Mouse (Mus musculus) bone marrow, adult 2 months (tissue): ENCODE data around the gene Tmem104. TPM values are rescaled to one million over a fixed set of nuclear protein-coding genes. Genes with fewer than 3 reads are reported as not detected.

Experiments used
- H3K27ac ChIP-seq: fragments of 200-500 bp; 2 replicates; pipeline ENCODE4 v1.5.1; 2012; ENCODE audit warnings: low read depth, mild to moderate bottlenecking, control low read depth, inconsistent platforms, low read length; ENCODE audit not compliant: control insufficient read depth, poor library complexity, insufficient read depth
- H3K4me1 ChIP-seq: fragments of 200-500 bp; 2 replicates; pipeline ENCODE4 v1.6.1; 2011; ENCODE audit warnings: low read length; ENCODE audit not compliant: control insufficient read depth, insufficient read depth
- H3K4me3 ChIP-seq: fragments of 200-500 bp; replicated peaks from 2 replicates; pipeline ENCODE3; 2011; ENCODE audit warnings: mild to moderate bottlenecking, low read depth, low read length, control low read depth; ENCODE audit not compliant: control insufficient read depth
- CTCF ChIP-seq: fragments of 200-500 bp; IDR thresholded peaks from 2 replicates; pipeline ENCODE4 v1.5.1; 2011; ENCODE audit warnings: low read length, control low read depth; ENCODE audit not compliant: control insufficient read depth, insufficient read depth
- POLR2A ChIP-seq: fragments of 200-500 bp; IDR thresholded peaks from 2 replicates; pipeline ENCODE4 v1.6.1; 2011; ENCODE audit warnings: low read depth, mild to moderate bottlenecking, control low read depth, low read length, borderline replicate concordance; ENCODE audit not compliant: control insufficient read depth
- WGBS: fragments of 180-500 bp; shearing (Covaris S2); methylation state at CpG from one replicate; pipeline ENCODE4 v1.1.7; 2018; 5-methylcytosine and 5-hydroxymethylcytosine counted together
- polyA plus RNA-seq: library from polyadenylated mRNA; stranded (reverse); fragments of >200 nt; gene quantifications from 2 replicates; pipeline ENCODE4 v1.2.4, GENCODE M21; 2011; ENCODE audit warnings: low replicate concordance; ENCODE audit not compliant: missing spikeins, insufficient read depth, insufficient read length

Tmem104 gene
- polyA plus RNA-seq, 1 experiment = 5.8 TPM

DNA sequence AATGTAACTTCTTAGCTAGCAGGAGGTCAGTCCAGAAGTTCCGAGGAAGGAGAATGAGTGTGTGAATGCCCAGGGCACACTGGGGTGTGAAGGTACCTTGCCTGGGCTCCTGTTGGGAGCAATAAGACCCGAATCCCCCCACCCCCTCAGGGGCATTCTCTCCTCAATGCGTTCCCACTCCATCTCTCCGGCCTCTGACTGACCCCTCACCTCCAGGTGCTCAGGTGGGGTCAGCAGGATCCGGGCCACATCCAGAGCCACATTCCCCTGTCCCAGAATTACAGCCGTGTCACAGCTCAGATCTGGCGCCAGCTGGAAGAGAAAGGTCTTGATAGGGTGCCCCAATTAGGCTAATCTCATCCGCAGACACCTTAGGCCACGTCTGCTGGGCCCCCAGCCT, 83.8 kb downstream of the Tmem104 start:
- Histone ChIP-seq H3K4me1 (peaks cover 2% of the 10 kb centered on the region; the same call in 1 of the 2 replicates), H3K27ac (no peak overlapping the region), H3K4me3 (no peak overlapping the region)
- WGBS = 84% methylated on average over 9 of the region's 9 CpGs
- TF ChIP-seq POLR2A (no peak), CTCF (no peak)

DNA sequence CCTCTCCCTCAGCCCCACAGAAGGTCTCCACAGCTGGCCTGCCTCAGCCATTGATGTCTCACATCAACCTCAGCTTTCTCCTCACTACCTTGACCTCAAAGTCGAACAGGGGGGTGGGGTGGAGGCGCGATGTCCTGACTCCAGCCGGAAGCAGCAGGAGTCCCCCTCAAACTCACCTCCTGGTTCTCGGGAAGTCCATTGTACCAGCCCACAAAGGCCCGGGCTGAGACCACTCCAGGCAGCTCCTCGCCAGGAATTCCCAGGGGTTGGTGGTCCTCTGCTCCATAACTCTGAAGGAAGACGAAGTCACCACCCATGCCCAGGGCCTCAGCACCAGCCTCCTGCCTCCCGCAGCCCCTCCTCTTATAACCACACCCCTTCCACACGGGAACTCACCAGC, 84.2 kb downstream of the Tmem104 start:
- Histone ChIP-seq H3K4me1 (peaks cover 2% of the 10 kb centered on the region; the same call in 1 of the 2 replicates), H3K27ac (no peak overlapping the region), H3K4me3 (no peak overlapping the region)
- TF ChIP-seq CTCF (no peak), POLR2A (no peak)
- 84% methylated on average over 10 of the region's 10 CpGs for WGBS

DNA sequence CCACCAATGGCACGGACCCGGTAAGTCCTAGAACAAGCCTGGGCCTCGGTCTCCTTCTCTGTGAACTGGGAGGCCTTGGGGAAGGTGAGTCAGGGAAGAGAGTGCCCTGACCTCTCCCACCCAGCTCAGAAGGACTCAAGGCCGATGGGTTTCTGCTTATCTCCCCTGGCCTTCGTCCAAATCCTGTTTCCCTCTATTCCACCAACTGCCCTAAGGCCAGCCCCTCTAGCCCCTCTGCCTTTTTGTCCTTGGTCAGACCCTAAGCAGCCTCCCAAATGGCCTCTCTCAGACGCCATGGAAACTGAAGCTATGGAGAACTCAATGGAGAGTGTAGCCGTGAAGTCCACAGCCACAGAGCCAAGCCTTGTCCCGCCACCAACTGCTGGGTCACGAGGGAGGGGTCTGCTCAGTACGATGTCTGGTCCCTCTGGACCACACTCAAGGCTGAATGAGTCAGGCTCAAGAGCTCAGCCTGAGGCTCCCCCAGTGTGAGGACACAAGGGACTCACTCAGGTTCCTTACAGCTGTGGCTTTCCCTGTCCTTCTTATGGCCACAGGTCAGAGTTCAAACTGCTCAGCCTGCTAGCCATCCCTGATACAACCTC, 85.7 kb downstream of the Tmem104 start:
- H3K27ac ChIP-seq = no peak overlapping the region
- peaks cover 2% of the 10 kb centered on the region; the same call in 1 of the 2 replicates for H3K4me1 ChIP-seq
- H3K4me3 ChIP-seq = no peak overlapping the region
- TF ChIP-seq CTCF = no peak
- TF ChIP-seq POLR2A = no peak
- WGBS = 80% methylated on average over 10 of the region's 10 CpGs

DNA sequence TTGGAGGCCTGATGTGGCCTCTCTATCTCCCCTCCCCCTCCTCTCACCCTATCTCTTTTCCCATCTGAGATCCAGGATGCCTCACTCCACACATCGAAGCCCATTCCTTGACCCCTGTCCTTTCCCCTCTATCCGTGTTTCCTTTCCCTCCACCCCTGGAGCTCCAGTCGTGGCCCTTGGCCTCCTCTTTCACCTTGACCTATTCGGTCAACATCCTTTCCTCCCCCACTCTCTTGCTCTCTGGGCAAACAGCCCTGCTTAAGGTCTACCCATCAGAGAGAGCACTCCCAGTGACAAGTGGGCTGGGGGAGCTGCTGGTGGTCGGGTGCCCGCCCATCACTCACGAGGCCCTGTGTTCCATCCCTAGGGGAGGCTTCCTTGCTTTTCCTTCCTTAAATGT, 86.4 kb downstream of the Tmem104 start:
- Histone ChIP-seq H3K27ac (no peak overlapping the region), H3K4me3 (no peak overlapping the region), H3K4me1 (peaks cover 2% of the 10 kb centered on the region; the same call in 1 of the 2 replicates)
- 79% methylated on average over 7 of the region's 7 CpGs for WGBS
- TF ChIP-seq POLR2A = no peak
- no peak for TF ChIP-seq CTCF

DNA sequence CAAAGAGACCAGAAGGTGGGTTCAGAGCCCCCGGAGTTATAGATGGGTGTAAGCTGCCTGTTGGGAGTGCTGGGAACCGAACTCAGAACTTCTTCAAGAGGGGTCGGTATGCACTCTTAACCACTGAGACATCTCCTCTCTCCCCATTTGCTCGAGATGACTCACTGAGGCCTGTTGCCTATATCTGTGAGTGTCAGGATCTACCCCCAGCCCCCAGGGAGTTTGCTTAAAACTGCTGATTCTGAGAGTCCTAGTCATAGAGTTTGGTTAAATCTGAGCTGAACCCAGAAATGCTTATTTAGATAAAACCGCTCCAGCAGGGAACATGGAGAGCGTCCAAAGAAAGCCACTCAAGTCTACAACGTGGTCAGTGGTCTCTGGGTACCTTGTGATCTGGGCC, 86.9 kb downstream of the Tmem104 start:
- Histone ChIP-seq H3K4me1 (peaks cover 2% of the 10 kb centered on the region; the same call in 1 of the 2 replicates), H3K27ac (no peak overlapping the region), H3K4me3 (no peak overlapping the region)
- 83% methylated on average over 7 of the region's 7 CpGs for WGBS
- TF ChIP-seq CTCF (no peak), POLR2A (no peak)

DNA sequence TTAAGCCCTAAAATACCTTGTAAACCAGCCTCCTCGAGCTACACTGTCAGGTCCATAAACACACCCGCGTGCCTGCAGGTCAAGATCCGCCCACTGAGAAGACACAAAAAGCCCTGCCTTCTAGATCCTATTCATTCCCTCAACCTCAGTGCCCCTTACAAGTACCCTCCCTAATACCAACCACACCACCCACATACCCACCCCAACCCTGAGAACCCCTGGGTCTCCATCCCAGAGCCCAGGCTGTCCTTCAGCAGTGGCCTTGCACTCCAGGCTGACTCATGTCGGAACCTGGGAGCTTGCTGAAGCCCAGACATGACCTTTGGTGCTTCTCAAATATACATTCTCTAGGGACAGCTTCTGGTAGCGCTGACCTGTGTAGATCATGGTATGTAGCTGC, 87.5 kb downstream of the Tmem104 start:
- Histone ChIP-seq H3K4me3 (no peak overlapping the region), H3K4me1 (peaks cover 2% of the 10 kb centered on the region; the same call in 1 of the 2 replicates), H3K27ac (no peak overlapping the region)
- TF ChIP-seq POLR2A (no peak), CTCF (no peak)
- WGBS = 96% methylated on average over 6 of the region's 6 CpGs

DNA sequence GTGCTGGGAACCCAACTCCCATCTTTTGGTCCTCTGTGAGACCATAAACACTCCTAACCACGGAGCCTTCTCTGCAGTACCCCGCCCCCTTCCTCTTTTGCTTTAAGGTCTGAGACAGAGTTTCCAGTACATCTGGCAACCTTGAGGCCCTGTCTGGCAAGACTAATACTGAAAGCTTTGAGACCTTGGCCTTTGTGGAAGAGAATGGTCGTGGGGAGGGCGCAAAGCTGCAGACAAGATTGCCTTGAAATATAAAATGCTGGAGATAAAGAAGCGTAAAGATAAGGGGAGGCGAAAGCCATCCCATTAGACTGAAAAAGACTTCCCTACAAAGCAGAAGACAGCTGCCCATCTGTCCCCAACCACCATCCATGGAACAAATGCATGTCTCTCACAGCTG, 88.2 kb downstream of the Tmem104 start:
- TF ChIP-seq CTCF (no peak), POLR2A (no peak)
- H3K27ac ChIP-seq = no peak overlapping the region
- no peak overlapping the region for H3K4me3 ChIP-seq
- 45% methylated on average over 6 of the region's 6 CpGs for WGBS
- peaks cover 2% of the 10 kb centered on the region; the same call in 1 of the 2 replicates for H3K4me1 ChIP-seq

DNA sequence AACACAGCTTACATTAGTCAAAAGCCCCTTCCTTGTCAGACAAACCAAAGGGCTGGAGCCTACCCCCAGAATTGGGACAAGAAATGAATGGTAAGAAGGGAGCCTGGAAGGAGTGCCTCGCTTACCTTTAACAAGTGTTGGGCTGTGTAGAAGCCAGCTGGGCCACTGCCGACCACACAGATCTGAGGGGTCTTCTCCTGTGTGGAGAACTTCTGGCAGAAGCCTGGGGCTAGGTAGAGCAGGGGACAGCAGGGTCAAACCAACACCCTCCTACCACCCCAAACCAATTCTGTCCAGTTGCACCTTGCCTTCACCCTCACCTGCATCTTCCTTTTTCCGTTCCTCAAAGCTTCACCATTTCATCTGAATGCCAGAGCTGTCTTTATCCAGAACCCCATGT, 88.7 kb downstream of the Tmem104 start:
- Histone ChIP-seq H3K4me1 (peaks cover 2% of the 10 kb centered on the region; the same call in 1 of the 2 replicates), H3K27ac (no peak overlapping the region), H3K4me3 (no peak overlapping the region)
- 60% methylated on average over 3 of the region's 3 CpGs for WGBS
- TF ChIP-seq POLR2A = no peak
- TF ChIP-seq CTCF = no peak
